10 mouse cellular contexts compared by ENCODE assay signal in the genomic region with DNA sequence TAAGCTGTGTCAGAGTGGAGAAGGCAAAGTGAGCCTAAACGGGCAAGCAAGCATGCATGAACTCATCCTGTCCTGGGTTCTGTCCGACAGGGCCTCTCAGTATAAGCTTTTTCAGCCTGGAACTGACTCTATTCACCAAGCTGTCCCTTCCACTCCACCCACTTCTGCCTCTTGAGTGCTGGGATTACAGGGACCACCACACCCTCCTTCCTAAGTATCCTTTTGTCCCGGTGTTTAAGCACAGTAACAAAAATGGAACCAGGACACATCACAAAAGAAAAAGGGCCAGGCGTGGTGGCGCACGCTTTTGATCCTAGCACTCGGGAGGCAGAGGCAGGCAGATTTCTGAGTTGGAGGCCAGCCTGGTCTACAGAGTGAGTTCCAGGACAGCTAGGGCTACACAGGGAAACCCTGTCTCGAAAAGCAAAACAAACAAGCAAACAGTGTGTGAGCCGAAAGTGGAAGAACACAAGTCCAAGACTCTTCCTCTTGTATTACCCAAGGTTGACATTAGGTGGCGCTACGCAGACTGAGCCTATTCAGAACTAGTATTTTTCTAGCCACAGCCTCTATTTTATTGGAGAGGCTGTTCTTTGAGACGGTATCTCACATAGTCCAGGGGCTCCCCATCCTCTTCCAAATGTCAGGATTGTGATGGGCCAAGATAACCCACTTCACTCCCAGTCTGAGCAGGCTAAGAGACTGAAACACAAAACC. TPM values are rescaled to one million over a fixed set of nuclear protein-coding genes. Genes with fewer than 3 reads are reported as not detected.
DNase-seq lines count a peak whose midpoint lies in the region; ATAC-seq lines count a peak whose summit lies in the region.
"Had no signal": no experiment of that assay in that cellular context is flagged by ENCODE, and none has a peak within 500 bp of the region (broad histone marks: within the 10 kb centered on the region; RNA-seq: fewer than 3 reads in every experiment).

No protein-coding gene starts in this region.

- no peak overlapping the region for H3K4me3 ChIP-seq in kidney, embryonic 15.5 days (replicated peaks)
- no peak overlapping the region for H3K4me3 ChIP-seq in kidney, embryonic 16.5 days (ENCODE audit: low read length)
- no peak overlapping the region for H3K4me3 ChIP-seq in neural tube, embryonic 11.5 days (ENCODE audit: low read depth, low read length)
- H3K4me3 ChIP-seq: erythroblast, embryonic 14.5 days; lung, embryonic 15.5 days had no signal

- H3K27ac ChIP-seq in kidney, embryonic 15.5 days = no peak overlapping the region
- H3K27ac ChIP-seq in kidney, embryonic 16.5 days (ENCODE audit: low read length) = no peak overlapping the region
- no peak overlapping the region for H3K27ac ChIP-seq in neural tube, embryonic 11.5 days (ENCODE audit: low read depth, low read length)
- H3K27ac ChIP-seq: lung, embryonic 15.5 days had no signal

- no peaks in the 10 kb centered on the region for H3K27me3 ChIP-seq in kidney, embryonic 15.5 days
- no peaks in the 10 kb centered on the region for H3K27me3 ChIP-seq in kidney, embryonic 16.5 days (ENCODE audit: insufficient read depth, low read length)
- H3K27me3 ChIP-seq in neural tube, embryonic 11.5 days (ENCODE audit: control insufficient read depth, insufficient read depth, low read length) = no peaks in the 10 kb centered on the region
- H3K27me3 ChIP-seq: lung, embryonic 15.5 days had no signal

- no peak for ATAC-seq in kidney, embryonic 15.5 days (replicated peaks; ENCODE audit: low FRiP score)
- ATAC-seq in kidney, embryonic 16.5 days (ENCODE audit: low FRiP score, low TSS enrichment) = 0 out of 2 replicates have a peak, but pooled peaks have one; percentile 12
- ATAC-seq in neural tube, embryonic 11.5 days (ENCODE audit: insufficient read depth, low FRiP score, low TSS enrichment) = no peak

- peak; percentile 56 for DNase-seq in kidney, adult 18-20 months
- peak; percentile 69 for DNase-seq in CD4-positive helper T cell, adult 2 months (ENCODE audit: low read depth, low spot score)
- DNase-seq in NIH3T3 (ENCODE audit: low read depth) = peak; percentile 77
- DNase-seq in cerebellum, postnatal 36 days = peak; percentile 27 to 65
- peak; percentile 41 for DNase-seq in neural tube, embryonic 11.5 days (ENCODE audit: low spot score)
- DNase-seq in frontal cortex, postnatal 14 days (ENCODE audit: low spot score in 2 of 2) = no peak

- peaks cover 92% of the 10 kb centered on the region for H3K36me3 ChIP-seq in kidney, embryonic 15.5 days
- H3K36me3 ChIP-seq in kidney, embryonic 16.5 days (ENCODE audit: insufficient read depth, low read length) = peaks cover 48% of the 10 kb centered on the region
- H3K36me3 ChIP-seq in neural tube, embryonic 11.5 days (ENCODE audit: control insufficient read depth, insufficient read depth, low read length) = peaks cover 2% of the 10 kb centered on the region

- no peaks in the 10 kb centered on the region for H3K9me3 ChIP-seq in kidney, embryonic 15.5 days (replicated peaks)
- no peaks in the 10 kb centered on the region for H3K9me3 ChIP-seq in kidney, embryonic 16.5 days (ENCODE audit: low read length)
- H3K9me3 ChIP-seq in neural tube, embryonic 11.5 days (ENCODE audit: control insufficient read depth, low read length) = no peaks in the 10 kb centered on the region
- H3K9me3 ChIP-seq: lung, embryonic 15.5 days had no signal

- 73% methylated on average over 12 of the region's 12 CpGs for WGBS in kidney, embryonic 15.5 days
- WGBS in kidney, embryonic 16.5 days = 66% methylated on average over 12 of the region's 12 CpGs
- WGBS in neural tube, embryonic 11.5 days = 75% methylated on average over 12 of the region's 12 CpGs

- H3K4me2 ChIP-seq in kidney, embryonic 15.5 days = no peak overlapping the region
- no peak overlapping the region for H3K4me2 ChIP-seq in kidney, embryonic 16.5 days (replicated peaks; ENCODE audit: low read depth, low read length)
- H3K4me2 ChIP-seq in neural tube, embryonic 11.5 days (ENCODE audit: low read depth) = no peak overlapping the region
- H3K4me2 ChIP-seq: lung, embryonic 15.5 days had no signal

- no peak overlapping the region for H3K9ac ChIP-seq in kidney, embryonic 15.5 days
- H3K9ac ChIP-seq in kidney, embryonic 16.5 days (replicated peaks; ENCODE audit: low read length) = no peak overlapping the region
- no peak overlapping the region for H3K9ac ChIP-seq in neural tube, embryonic 11.5 days (ENCODE audit: low read length)
- H3K9ac ChIP-seq: lung, embryonic 15.5 days had no signal

- 0 out of 2 replicates have a peak, but pooled peaks cover 3% of the 10 kb centered on the region for H3K4me1 ChIP-seq in kidney, embryonic 15.5 days
- H3K4me1 ChIP-seq in kidney, embryonic 16.5 days (ENCODE audit: insufficient read depth, low read length) = no peaks in the 10 kb centered on the region
- H3K4me1 ChIP-seq in neural tube, embryonic 11.5 days (ENCODE audit: control insufficient read depth, insufficient read depth, low read length) = no peaks in the 10 kb centered on the region
- H3K4me1 ChIP-seq: lung, embryonic 15.5 days had no signal

RNA-seq across cellular contexts. Expression of a gene that starts 39.7 kb away (rescaled TPM):
- 40.6 and 42.8 TPM in 2 replicates for polyA plus RNA-seq in kidney, embryonic 15.5 days (2015; fragmentation: Nextera tagmentation; extraction: Ambion mirVana)
- polyA plus RNA-seq in kidney, embryonic 16.5 days (2015; fragmentation: Nextera tagmentation; extraction: Ambion mirVana) = 39.8 and 43.6 TPM in 2 replicates
- 17.9 and 19.9 TPM in 2 replicates for polyA plus RNA-seq in neural tube, embryonic 11.5 days (2014; fragmentation: Nextera tagmentation; extraction: Ambion mirVana)

RNA-seq across cellular contexts. Expression of a gene that starts 49.0 kb away (rescaled TPM):
- 12.7 and 14.2 TPM in 2 replicates for polyA plus RNA-seq in kidney, embryonic 15.5 days (2015; fragmentation: Nextera tagmentation; extraction: Ambion mirVana)
- 10.9 and 14.3 TPM in 2 replicates for polyA plus RNA-seq in kidney, embryonic 16.5 days (2015; fragmentation: Nextera tagmentation; extraction: Ambion mirVana)
- polyA plus RNA-seq in neural tube, embryonic 11.5 days (2014; fragmentation: Nextera tagmentation; extraction: Ambion mirVana) = 20.3 and 23.5 TPM in 2 replicates

RNA-seq across cellular contexts. Expression of a gene that starts 53.9 kb away (rescaled TPM):
- 1.4 and 1.8 TPM in 2 replicates for polyA plus RNA-seq in kidney, embryonic 15.5 days (2015; fragmentation: Nextera tagmentation; extraction: Ambion mirVana)
- 1.1 and 1.3 TPM in 2 replicates for polyA plus RNA-seq in kidney, embryonic 16.5 days (2015; fragmentation: Nextera tagmentation; extraction: Ambion mirVana)
- 1.2 and 1.5 TPM in 2 replicates for polyA plus RNA-seq in neural tube, embryonic 11.5 days (2014; fragmentation: Nextera tagmentation; extraction: Ambion mirVana)
- polyA plus RNA-seq: erythroblast, embryonic 14.5 days had no signal

RNA-seq across cellular contexts. Expression of a gene that starts 57.3 kb away (rescaled TPM):
- polyA plus RNA-seq in kidney, embryonic 15.5 days (2015; fragmentation: Nextera tagmentation; extraction: Ambion mirVana) = 2,850 and 2,855 TPM in 2 replicates
- 3,411 and 3,412 TPM in 2 replicates for polyA plus RNA-seq in kidney, embryonic 16.5 days (2015; fragmentation: Nextera tagmentation; extraction: Ambion mirVana)
- polyA plus RNA-seq in neural tube, embryonic 11.5 days (2014; fragmentation: Nextera tagmentation; extraction: Ambion mirVana) = 2,381 and 2,418 TPM in 2 replicates

Comparison
In these comparisons a context has a peak if more than half of its experiments do, and no peak if none do; other contexts are left out.
1. DNase-seq: peak in kidney, adult 18-20 months (single experiment), CD4-positive helper T cell, adult 2 months (single experiment), NIH3T3 (single experiment), cerebellum, postnatal 36 days (2 of 2) and neural tube, embryonic 11.5 days (single experiment); none in frontal cortex, postnatal 14 days (0 of 2).